Mouse (Mus musculus): ENCODE measurements at regions not wholly inside any gene's neighbourhood (a gene's known extent, or its start where the extent isn't known, plus 50 kb on each side); places are given as distances from the start of the nearest gene placed in this dataset.
"Not testable (repeated sequence)": the region's sequence is repeated elsewhere in the genome, so short reads cannot be mapped to it uniquely, and the experiment has no call there.

GRCm38 (mm10) chr8:78096383-78096782, 116.7 kb upstream of the Ttc29 start:
- TF ChIP-seq CTCF (IDR thresholded peaks at IDR 0.05): peak; percentile 56

GRCm38 (mm10) chr8:78098191-78098745, 114.8 kb upstream of the Ttc29 start:
- DNase-seq (ENCODE audit: extremely low spot score in 1 of 2, low spot score in 2 of 2): no peak
- intact Hi-C loops (cut with DNase I): no loop called here
- H3K27ac ChIP-seq: no peak overlapping the region

More at GRCm38 (mm10) chr8:78096383-78096782, 116.7 kb upstream of the Ttc29 start:
- intact Hi-C loops (cut with DNase I): no loop called here
- DNase-seq (ENCODE audit: extremely low spot score in 1 of 2, low spot score in 2 of 2): no peak
- Histone ChIP-seq H3K27ac (no peak overlapping the region), H3K4me3 (no peak overlapping the region)

GRCm38 (mm10) chr8:78099091-78099490, 114.0 kb upstream of the Ttc29 start:
- intact Hi-C loops (cut with DNase I): no loop called here
- no peak; the same call in 1 of the 2 replicates for TF ChIP-seq CTCF (IDR thresholded peaks at IDR 0.05)
- H3K27ac ChIP-seq: no peak overlapping the region
- no peak for DNase-seq (ENCODE audit: extremely low spot score in 1 of 2, low spot score in 2 of 2)
- H3K4me3 ChIP-seq: no peak overlapping the region

More at GRCm38 (mm10) chr8:78098191-78098745, 114.8 kb upstream of the Ttc29 start:
- no peak for TF ChIP-seq CTCF (IDR thresholded peaks at IDR 0.05)
- no peak overlapping the region for H3K4me3 ChIP-seq

- DNase-seq (ENCODE audit: extremely low spot score in 1 of 2, low spot score in 2 of 2): no peak
- Histone ChIP-seq H3K27ac (no peak overlapping the region), H3K4me3 (no peak overlapping the region)
- intact Hi-C loops (cut with DNase I): no loop called here
- no peak for TF ChIP-seq CTCF (IDR thresholded peaks at IDR 0.05)
These were observed 105.8 kb upstream of the Ttc29 start for GRCm38 (mm10) chr8:78107339-78107738.

- no peak for DNase-seq (ENCODE audit: extremely low spot score in 1 of 2, low spot score in 2 of 2)
- no peak for TF ChIP-seq CTCF (IDR thresholded peaks at IDR 0.05)
- intact Hi-C loops (cut with DNase I): no loop called here
- no peak overlapping the region for H3K4me3 ChIP-seq
- no peak overlapping the region for H3K27ac ChIP-seq
These were observed 103.0 kb upstream of the Ttc29 start for GRCm38 (mm10) chr8:78110003-78110649.

GRCm38 (mm10) chr8:78113105-78113504, 100.0 kb upstream of the Ttc29 start:
- H3K27ac ChIP-seq: no peak overlapping the region
- TF ChIP-seq CTCF (IDR thresholded peaks at IDR 0.05): no peak
- H3K4me3 ChIP-seq: no peak overlapping the region
- intact Hi-C loops (cut with DNase I): no loop called here
- no peak for DNase-seq (ENCODE audit: extremely low spot score in 1 of 2, low spot score in 2 of 2)

GRCm38 (mm10) chr8:78114512-78114911, 98.6 kb upstream of the Ttc29 start:
- no peak for DNase-seq (ENCODE audit: extremely low spot score in 1 of 2, low spot score in 2 of 2)
- intact Hi-C loops (cut with DNase I): no loop called here
- TF ChIP-seq CTCF (IDR thresholded peaks at IDR 0.05): no peak

GRCm38 (mm10) chr8:78117191-78117590, 95.9 kb upstream of the Ttc29 start:
- Histone ChIP-seq H3K27ac (no peak overlapping the region), H3K4me3 (no peak overlapping the region)
- no peak for TF ChIP-seq CTCF (IDR thresholded peaks at IDR 0.05)
- DNase-seq (ENCODE audit: extremely low spot score in 1 of 2, low spot score in 2 of 2): no peak
- intact Hi-C loops (cut with DNase I): no loop called here

More at GRCm38 (mm10) chr8:78114512-78114911, 98.6 kb upstream of the Ttc29 start:
- Histone ChIP-seq H3K4me3 (no peak overlapping the region), H3K27ac (no peak overlapping the region)

GRCm38 (mm10) chr8:78118493-78118892, 94.6 kb upstream of the Ttc29 start:
- no peak for TF ChIP-seq CTCF (IDR thresholded peaks at IDR 0.05)
- intact Hi-C loops (cut with DNase I): no loop called here
- no peak overlapping the region for H3K27ac ChIP-seq
- DNase-seq (ENCODE audit: extremely low spot score in 1 of 2, low spot score in 2 of 2): no peak
- H3K4me3 ChIP-seq: no peak overlapping the region

GRCm38 (mm10) chr8:78119682-78120081, 93.4 kb upstream of the Ttc29 start:
- intact Hi-C loops (cut with DNase I): no loop called here
- Histone ChIP-seq H3K4me3 (no peak overlapping the region), H3K27ac (no peak overlapping the region)
- no peak for TF ChIP-seq CTCF (IDR thresholded peaks at IDR 0.05)
- DNase-seq (ENCODE audit: extremely low spot score in 1 of 2, low spot score in 2 of 2): peak in 1 of 2 experiments; percentile 36

- intact Hi-C loops (cut with DNase I): no loop called here
- no peak for DNase-seq (ENCODE audit: extremely low spot score in 1 of 2, low spot score in 2 of 2)
- no peak overlapping the region for H3K27ac ChIP-seq
- no peak overlapping the region for H3K4me3 ChIP-seq
- peak; percentile 55 for TF ChIP-seq CTCF (IDR thresholded peaks at IDR 0.05)
These were observed 88.8 kb upstream of the Ttc29 start for GRCm38 (mm10) chr8:78124248-78124647.

- DNase-seq (ENCODE audit: extremely low spot score in 1 of 2, low spot score in 2 of 2): no peak
- intact Hi-C loops (cut with DNase I): loop anchor here (2.0 kb wide), 1 partner anchor 65 kb away; no protein-coding TSS in a partner anchor
- no peak overlapping the region for H3K27ac ChIP-seq
- no peak overlapping the region for H3K4me3 ChIP-seq
- TF ChIP-seq CTCF (IDR thresholded peaks at IDR 0.05): peak; percentile 37
These were observed 85.2 kb upstream of the Ttc29 start for GRCm38 (mm10) chr8:78127852-78128251.

GRCm38 (mm10) chr8:78129061-78129460, 84.0 kb upstream of the Ttc29 start:
- Histone ChIP-seq H3K4me3 (no peak overlapping the region), H3K27ac (no peak overlapping the region)
- intact Hi-C loops (cut with DNase I): loop anchor here (2.0 kb wide), 1 partner anchor 66 kb away; no protein-coding TSS in a partner anchor
- no peak for TF ChIP-seq CTCF (IDR thresholded peaks at IDR 0.05)
- DNase-seq (ENCODE audit: extremely low spot score in 1 of 2, low spot score in 2 of 2): no peak

- DNase-seq (ENCODE audit: extremely low spot score in 1 of 2, low spot score in 2 of 2); H3K4me3 ChIP-seq; intact Hi-C loops (cut with DNase I); H3K27ac ChIP-seq: not testable (repeated sequence)
These were observed 73.6 kb upstream of the Ttc29 start for GRCm38 (mm10) chr8:78139514-78139913.

Data from left cerebral cortex, adult 2 months (tissue).